Mouse (Mus musculus) thymus, adult 18-20 months (tissue): ENCODE data around the gene Hapln4.
"Not testable (repeated sequence)": the region's sequence is repeated elsewhere in the genome, so short reads cannot be mapped to it uniquely, and the experiment has no call there.

ENCODE experiments used
- DNase-seq, 2 experiments: peaks; one replicate each; pipeline ENCODE4 v3.0.0; 2022; ENCODE audit warnings: mixed read lengths in 2 of 2

Hapln4 gene

DNA sequence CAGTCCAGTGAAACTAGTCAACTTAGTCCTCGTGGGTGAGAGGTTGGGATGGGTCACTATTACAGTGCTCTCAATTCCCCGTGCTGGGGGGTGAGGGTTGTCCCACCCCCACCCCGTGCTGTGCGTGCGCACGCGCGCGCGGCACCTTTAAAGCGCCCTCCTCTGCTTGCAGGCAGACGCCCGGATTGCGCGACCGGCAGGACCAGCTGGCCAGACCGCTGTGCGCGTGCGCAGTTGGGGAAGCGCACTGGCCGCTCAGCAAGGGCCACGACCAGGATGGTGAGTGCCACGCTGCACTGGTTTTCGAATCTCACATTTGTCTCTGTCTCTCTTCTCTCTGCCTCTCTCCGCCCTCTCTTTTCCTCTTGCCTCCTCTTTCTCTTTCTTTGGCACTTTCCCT lies at the start of gene Hapln4:
Gene Hapln4, plus strand, starts transcription at position 173 of the 400 bp plus-strand sequence.
- DNase-seq = no peak

DNA sequence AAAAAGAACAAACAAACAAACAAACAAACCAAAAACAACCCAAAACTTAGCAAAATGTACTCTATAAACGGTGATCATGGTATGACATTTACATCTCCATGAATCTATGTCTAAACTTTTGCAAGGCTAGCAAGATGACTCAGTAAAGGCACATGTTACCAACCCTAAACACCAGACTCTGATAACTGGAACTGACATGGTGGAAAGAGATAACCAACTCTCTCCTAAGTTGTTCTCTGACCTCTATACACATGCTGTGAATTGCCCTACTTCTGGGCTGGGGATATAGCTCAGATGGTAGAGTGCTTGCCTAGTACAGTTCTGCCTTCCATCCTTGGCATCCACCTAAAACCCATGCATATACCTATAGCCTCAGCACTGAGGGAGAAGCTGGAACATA lies 45.3 kb upstream of the Hapln4 start:
- DNase-seq = no peak

DNA sequence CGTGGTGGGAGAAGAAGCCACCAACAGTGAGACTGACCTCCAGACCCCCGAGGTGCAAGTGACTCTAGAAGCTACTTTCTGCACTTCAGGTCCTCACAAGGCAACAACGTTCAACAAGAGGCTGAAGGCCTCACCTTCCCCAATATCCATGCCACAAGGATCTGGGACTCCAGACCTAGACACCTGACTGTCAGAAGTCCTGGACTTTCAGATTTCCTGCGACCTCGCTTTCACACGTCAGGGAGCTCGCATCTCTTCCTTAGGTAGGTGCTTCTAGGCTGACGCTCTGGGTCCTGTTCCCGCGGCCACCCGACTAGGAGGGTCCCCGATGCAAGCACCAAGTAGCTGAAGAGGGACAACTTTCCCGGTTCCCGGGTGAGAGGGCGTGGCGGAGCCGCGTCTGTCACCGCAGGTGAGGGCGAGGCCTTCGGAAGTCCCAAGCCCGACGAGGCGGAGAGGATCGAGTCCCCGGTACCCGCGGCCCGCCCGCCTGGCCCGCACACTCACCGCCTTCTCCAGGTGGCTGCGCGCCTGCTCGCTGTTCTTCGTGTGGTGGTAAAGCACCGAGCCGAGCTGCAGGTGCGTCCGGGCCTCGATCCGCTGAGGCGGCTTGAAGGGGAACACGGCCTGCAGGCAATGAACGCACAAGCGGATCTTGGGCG lies 41.2 kb upstream of the Hapln4 start:
- DNase-seq = peak; percentile 38 to 51

DNA sequence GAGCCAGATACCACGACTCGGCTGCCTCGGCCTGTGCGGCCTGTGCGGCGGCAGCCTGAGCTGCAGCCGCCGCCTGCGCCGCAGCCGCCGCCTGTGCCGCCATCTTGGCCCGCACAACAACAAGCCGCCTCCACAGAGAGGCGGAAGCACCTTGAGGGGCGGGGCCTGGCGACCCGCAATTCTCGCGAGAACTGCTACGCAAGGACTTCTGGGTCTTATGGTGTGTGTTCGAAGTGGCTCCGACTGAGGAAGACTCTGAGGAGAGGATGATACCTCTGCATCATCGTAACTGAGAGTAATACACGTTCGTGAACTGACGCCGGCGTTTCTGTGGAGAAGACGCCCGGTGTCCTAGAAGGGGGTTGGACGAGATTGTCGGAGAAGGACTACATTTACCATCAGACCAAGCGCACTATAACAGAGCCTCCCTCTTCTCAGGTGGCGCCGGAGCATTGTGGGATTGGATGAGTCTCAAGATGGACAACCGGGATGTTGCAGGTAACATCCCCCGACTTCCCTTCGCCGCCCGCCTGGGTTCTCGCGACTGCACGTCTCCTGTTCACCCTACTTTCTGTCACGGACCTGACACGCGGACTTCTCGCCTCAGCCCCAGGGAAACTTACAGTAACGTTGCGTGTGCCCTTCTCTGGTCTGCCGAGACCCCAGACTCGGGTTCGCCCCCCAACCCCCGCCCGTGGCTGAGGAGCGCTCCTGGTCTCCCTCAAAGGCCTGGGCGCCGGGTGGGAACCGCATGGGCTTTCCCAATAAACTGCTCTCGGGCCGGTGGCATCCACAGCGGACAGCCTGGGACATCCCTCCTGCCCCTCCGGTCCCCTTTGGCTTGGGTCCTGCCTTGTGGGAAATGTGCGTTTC lies 40.4 kb upstream of the Hapln4 start, which contains the start of the genes Mau2 and Sugp1:
Gene Mau2, minus strand, starts transcription at position 152 of the 873 bp plus-strand sequence.
Gene Sugp1, plus strand, starts transcription at position 231 of the 873 bp plus-strand sequence.
- peak; percentile 91 to 95 for DNase-seq

DNA sequence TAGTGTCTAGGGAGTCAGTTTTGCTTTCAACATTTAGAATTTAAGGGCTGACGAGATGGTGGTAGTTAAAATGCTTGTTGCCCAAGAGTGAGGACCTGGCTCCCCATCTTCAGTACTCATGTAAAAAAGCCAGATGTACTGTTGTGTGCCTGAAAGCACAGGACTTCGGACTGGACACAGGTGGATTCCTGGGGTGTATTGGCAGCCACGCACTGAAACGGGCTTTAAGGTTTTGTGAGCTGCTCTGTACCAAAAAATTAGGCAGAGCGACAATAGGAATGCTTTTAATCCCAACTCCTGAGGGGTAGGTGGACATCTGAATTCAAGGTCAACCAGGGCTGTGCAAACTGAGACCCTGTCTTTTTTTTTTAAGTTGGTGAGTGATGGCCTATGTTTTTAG lies 39.3 kb upstream of the Hapln4 start:
- no peak for DNase-seq

DNA sequence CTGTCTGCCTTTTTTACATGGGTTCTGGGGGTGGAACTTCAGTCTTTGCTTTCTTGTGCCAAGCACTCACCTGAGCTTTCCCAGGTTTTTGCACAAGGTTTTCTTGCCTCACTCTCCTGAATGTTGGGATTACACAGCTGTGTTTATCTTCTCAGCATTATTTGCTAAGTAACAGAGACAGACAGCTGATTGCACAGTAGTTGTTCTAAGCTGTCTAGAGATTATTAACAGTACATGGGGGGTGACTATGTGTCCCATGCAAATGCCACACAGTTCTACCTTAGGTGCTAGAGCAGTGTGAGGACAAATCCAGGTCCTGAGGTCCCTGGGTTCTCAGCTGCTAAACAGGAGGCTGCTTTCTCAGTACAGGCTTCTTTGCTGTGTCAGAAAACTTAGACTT lies 33.6 kb upstream of the Hapln4 start:
- no peak for DNase-seq

DNA sequence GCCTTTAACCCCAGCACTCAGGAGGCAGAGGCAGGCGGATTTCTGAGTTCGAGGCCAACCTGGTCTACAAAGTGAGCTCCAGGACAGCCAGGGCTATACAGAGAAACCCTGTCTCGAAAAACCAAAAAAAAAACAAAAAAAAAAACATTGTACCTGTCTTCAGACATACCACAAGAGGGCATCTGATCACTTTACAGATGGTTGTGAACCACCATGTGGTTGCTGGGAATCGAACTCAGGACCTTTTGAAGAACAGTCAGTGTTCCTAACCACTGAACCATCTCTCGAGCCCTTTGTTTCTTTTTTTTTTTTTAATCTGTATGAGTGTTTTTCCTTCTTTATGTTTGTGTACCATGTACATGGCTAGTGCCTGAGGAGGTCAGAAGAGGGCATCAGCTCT lies 32.8 kb upstream of the Hapln4 start:
- DNase-seq = not testable (repeated sequence)

DNA sequence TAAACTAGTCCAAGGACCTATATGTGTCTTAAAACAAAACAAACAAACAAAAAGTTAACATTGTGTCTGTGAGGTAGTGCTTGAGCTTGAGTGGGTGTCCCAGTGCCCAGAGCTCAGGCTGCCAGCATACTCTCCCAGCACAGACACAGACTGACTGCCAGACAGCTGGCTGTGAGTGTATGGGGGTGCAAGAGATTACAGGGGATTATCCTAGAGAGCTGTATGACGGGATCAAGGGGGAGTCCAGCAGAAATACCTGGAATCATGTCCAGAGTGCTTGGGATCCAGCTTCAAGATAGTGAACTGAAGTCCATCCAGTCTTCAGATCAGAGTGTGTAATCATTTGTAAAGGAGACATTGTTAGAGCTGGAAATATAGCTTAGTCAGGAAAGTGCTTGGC lies 25.5 kb upstream of the Hapln4 start:
- no peak for DNase-seq

DNA sequence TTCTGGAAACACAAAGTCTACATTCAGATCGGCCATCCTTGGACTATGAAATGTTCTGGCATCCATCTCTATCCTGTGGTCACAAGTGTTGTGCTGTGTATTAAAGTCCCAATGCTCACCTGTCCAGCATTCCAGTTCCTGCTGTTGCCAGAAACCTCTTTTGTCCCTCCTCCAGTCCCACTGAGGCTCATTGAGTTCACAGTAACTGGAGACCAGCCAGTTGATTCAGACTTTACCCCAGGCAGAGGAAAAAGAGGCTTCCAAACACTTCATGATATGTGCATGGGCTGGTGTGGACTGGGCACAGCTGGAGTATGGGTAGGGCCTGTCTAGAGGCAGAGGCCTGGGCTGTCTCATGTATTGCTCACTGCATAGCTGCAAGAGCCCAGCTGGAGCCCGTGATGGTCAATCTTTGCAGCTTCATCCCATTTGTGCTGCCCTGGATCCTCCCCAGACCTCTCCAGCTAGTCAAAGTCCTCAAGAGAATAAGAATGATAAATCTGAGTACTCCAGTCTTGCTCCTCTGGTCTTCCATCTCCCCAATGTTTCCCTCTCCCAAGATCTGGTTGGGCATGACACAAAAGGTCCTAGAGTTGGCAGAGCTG lies 11.3 kb upstream of the Hapln4 start:
- no peak for DNase-seq

DNA sequence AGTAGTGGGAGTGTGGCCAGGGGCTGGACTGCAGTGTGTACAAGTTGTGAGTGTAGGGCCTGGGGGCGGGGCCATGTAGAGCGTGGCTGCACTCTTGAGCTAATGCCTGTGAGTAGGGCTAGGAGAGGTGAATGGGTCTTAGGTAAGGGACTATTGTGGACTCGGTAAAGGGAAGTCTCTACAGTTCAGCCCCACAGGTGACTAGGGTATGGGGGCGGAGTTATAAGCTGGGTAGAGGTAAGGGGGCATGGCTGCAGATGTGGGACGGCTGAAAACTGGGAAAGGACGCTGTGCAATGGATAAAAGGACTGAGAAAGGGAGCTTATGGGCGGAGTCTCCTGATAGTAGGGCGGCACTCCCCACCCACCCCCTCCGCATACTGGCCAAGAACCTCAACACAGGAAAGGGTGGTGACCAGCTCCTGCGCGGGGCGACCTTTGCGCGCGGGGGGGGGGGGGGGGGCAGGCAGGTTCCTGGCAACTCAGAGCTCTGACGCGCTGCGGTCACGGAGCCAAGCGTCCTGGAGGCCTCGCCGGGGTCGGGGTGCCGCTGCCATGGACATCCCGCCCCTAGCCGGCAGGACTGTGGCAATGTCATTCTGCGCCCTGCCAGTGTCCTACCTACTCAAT lies 10.7 kb upstream of the Hapln4 start, which contains the start of gene Tm6sf2:
Gene Tm6sf2, plus strand, starts transcription at position 484 of the 629 bp plus-strand sequence.
- DNase-seq = no peak

DNA sequence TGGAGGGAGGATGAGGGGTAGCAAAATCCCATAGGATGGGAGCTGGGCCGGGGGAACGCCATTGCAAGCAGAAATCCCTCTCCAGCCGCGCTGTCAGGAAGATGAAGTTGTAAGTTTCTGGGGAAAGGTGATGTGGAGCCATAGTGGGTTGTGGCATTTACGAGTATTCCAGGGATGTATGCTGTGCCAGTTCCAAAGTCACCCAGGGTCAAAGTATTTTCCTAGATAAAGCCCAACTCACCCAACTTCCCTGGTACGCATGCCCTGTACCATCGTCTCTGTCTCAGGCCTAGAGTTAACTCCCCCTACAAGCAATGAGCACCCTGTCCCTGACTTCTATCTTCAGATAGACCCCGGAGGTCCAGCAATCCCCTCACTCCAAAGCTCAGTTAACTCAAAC lies 10.1 kb upstream of the Hapln4 start:
- DNase-seq = no peak

DNA sequence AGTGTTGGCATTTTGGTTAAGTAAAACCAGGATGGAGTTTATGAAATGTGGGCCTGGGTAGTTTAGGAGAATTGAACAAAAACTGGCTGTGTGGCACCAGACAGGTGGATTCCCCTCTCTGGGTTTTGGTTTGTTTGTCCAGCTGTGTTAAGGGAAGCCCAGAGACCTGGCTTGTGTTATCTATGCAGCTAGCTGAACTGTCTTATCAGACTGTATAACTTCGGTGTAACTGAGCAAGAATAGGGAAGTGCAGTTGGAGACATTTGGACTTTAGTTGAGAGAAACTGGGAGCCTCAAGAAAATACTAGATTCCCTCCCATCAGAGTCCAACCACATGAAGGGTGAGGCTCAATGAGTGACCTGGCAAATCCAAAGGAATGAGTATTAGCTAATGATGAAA lies 9.6 kb upstream of the Hapln4 start:
- no peak for DNase-seq

DNA sequence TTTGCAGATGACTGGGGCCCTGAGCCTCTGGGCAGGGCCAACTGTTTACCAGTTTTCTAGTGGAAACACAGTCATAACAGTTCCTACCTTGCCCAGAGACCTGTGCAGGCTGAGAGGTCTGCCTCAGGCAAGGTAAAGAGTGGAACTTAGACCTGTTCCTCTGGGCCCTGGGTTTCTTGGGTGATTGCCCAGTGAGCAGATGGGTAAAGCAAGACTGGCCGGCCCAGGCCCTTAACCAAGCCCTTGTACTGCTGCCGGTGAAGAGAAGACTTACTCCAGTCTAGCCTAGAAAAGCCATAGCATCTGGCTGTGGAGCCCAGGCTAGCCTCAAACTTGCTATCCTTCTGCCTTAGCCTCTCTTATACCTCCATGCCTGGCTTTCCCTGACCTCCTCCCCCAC lies 1.3 kb upstream of the Hapln4 start:
- DNase-seq = no peak

DNA sequence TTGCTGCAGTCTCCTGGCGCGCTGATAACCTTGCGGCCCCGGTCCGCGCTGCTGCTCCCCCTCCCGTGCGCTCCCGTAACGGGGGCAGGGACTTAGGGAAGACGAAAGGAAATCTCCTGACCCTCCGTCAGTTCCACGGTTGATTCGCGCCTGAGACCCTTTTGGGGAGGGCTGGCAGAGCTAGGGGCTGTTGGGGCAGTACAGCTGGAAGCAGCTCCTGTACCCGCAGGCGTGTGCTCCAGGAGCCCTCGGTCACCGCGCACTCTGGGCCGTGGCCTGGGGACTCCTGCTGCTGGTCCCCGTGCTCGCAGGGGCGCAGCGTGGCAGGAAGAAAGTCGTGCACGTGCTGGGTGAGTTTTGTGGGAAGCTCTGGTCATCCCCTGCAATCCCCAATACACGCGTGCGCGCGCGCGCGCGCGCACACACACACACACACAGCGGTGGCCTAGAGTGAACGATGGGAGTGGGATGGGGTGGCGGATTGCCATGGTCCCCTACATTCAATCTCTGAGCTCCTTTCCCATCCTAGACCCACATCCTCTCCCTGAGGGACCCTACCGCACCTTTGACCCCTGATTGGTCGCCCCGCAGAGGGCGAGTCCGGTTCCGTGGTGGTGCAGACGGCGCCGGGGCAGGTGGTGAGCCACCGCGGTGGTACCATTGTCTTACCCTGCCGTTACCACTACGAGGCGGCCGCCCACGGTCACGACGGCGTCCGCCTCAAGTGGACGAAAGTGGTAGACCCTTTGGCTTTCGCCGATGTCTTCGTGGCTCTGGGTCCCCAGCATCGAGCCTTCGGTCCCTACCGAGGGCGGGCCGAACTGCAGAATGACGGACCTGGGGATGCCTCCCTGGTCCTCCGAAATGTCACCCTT lies 1.2 kb downstream of the Hapln4 start:
- DNase-seq = no peak

DNA sequence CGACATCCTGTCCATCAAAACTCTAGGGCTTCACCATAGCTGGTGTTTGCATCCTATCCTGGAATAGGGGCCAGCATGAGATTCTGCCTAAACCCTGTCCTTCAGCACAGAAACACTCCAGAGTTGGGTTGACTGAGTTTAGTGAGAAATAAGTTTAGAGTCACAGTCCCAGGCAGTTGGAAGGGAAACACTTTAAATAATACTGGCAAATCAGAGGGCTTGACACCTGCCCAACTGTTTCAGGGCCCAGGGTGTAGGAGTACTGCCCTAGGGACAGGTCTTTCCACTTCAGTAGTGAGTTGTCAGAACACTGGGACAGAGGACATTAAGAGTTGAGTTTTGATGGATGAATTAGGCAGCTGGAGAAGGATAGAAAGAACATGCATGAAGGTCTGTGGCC lies 2.9 kb downstream of the Hapln4 start:
- no peak for DNase-seq

DNA sequence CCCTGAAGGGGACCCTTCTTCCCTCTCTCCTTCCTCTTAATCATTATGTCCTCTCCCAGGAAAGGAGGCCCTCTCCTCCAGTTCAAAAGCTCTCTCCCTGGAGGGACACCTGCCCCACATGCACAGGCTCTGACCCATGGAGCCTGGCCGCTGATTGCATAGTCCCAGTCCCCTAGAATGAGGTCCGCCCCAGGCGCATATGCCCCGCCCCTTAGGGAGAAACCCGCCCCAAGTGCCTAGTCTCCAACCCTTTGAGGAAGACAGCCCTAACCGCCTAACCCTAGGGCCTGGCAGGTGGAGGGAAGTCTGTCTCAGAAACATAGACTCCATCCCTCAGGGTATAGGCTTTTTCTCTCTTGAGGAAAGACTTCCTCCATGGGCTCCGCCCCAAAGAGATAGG lies 4.0 kb downstream of the Hapln4 start:
- DNase-seq = no peak

DNA sequence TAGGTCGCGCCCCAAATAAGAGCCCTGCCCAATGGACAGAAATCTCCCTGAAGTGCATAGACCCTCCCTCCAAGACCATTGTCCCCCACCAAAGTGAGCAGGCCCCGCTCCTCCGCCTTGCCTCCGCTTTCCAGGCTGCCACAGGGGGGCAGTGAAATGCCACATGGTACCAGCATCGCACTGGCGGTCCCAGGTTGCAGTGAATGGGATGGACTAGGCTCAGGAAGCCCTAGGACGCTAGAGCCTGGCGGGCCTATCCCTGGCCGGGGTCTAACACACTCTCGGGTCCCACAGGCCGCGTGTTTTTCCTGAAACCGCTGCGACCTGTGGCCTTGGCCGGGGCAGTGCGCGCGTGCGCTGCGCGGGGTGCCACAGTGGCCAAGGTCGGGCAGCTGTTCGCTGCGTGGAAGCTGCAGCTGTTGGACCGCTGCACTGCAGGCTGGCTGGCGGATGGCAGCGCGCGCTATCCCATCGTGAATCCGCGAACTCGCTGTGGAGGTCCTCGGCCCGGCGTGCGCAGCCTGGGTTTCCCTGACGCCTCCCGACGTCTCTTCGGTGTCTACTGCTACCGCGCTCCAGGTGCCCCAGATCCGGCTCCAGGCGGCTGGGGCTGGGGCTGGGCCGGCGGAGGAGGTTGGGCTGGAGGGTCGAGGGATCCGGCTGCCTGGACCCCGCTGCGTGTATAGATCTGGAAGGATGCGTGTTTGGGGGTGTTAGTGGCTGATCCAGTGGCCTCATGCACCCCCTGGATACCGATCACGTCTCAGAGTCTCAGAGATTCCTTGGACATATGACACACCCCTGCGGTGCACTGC lies 4.8 kb downstream of the Hapln4 start:
- DNase-seq = no peak

DNA sequence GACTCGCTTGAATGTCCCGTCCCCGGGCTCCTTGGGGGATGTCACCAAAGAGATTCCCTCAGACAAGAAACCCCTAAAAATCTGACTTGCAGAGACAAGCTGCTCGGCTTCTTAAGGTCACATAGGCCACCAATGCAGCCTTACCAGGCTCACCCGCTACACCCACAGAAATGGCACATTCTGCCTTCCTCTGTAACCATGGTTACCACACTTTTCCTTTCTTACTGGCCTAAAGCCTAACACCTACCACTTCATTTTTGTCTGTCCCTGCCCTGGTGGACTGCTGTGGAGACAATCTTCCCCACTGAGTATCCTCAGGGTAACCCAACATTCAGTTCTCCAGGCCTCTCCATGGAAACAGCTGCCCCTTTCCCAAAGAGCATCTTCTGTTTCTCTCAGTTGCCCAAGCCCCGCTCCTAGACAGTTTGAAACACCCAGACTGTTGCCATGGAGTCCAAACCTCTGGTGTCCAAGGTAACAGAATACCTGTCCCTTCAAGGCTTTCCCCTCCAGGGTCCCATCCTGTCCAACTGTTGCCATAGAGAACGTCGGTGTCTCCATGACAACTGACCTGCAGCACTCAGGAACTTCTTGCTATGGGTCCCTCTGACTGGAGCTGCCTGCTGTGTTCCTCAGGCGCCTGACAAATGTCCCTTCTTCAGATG lies 6.2 kb downstream of the Hapln4 start:
- no peak for DNase-seq

DNA sequence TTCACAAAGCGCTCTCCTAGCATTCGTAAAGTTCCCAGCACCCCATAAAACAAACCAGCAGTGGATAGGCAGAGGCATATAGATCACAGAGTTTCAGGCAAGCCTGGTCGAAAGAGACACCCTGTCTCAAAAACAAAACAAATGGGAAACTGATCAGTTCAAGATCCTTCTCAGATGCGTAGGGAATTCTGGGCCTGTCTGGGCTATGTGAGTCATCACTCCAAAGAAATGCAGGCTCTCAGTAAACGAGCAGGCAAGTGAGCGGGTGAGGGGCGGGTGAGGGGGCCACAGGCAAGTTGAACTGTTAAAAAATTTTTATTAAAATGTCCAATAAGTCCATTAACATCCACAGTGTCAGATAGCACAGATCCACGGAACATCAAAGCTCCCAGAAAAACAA lies 9.5 kb downstream of the Hapln4 start:
- no peak for DNase-seq

DNA sequence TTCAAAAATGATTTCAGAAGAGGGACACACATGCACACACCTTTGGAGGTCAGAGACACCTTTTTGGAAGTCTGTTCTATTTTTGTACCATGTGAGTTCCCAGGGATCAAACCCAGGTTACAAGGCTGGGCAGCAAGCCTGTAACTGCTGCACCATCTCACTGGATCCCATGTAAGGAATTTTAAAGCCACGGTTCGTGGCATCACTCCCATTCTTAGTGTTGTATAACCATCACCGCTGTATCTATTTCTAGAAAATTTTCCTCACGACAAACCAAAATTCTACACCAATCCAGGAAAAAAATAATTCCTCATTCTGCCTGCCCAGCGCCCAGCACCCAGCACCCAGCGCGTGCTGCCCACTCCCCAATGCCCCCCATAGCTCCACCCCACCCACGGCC lies 16.0 kb downstream of the Hapln4 start:
- DNase-seq = no peak

DNA sequence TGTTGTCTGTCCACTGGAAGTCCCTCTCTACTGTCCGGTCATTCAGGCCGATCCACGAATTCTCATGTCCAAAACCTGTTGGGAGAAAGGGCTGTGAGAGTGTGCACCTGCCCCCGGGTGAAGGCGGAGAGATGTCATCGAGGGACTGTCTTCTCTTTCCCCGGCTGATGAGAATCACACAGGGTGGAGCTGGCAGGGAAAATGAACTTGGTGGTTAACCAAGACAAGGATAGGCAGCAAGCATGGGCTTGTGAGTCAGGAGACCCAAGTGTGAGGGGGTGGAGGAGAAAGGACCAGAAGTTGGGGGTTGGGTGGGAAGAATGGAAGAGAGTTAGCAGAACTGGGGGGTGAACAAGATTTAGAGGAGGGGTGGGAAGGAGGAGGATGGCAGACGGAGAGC lies 17.0 kb downstream of the Hapln4 start:
- DNase-seq = no peak
